Mouse (Mus musculus): Measurements from ENCODE around the gene Gabpb1. TPM values are rescaled to one million over a fixed set of nuclear protein-coding genes. Genes with fewer than 3 reads are reported as not detected.
A peak's percentile ranks its signal among the peaks of the same experiment; 100 is the strongest.

Gene Gabpb1
- total and polyA plus RNA-seq, 3 experiments, result 23.9 to 50.2 (median 50.1) TPM

DNA sequence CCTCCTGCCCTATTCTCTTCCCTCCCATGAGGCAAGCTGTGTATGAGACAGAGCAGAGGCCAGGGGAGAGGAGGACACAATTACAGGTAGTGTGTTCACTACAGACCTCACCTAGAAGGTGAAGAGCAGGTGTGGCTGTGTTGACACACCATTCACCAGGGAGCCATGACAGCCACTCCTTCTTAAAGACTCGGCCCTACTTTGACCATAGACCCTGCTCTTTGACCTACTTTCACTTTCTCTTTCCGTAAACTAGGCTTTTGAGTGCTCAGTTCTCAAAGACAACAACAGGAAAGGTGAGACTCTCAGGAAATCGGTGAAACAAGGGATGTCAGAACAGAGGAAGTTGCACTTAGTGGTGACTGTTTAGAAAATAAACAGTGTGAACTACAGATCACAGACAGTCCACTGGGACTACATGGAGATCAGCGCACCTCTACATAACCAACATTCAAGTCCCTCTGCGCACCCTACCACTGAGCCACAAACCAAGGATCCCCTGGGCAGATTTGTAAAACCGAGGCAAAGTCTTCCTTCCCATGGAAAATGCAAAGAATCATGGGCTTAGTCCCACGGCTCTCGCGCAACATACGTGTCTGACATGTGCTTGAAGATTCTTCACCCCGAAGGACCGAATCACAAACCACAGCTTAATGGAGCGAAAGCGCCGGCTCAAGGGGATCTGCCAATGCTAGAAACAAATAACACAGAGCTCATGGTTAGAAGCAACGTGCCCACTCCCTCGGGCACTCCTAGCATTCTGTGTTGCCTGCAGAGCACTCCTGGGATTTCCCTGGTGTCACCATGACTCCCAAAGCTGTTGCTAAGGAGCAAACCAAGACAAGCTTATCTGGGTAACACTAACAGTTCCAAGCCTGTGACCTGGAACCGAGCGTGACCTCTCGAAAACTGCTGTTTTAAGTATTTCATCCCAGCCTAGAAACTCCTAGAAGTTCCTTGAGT, 78.6 kb downstream of the Gabpb1 start:
- Histone ChIP-seq H3K27ac (ENCODE audit: insufficient read depth, low read depth) (peak overlapping the region; percentile 12; the same call in 1 of the 2 replicates), H3K4me1 (ENCODE audit: control insufficient read depth in 1 of 2, insufficient read depth in 2 of 2) (peaks cover 8 to 36% of the 10 kb centered on the region in 2 experiments), H3K27me3 (replicated peaks) (no peaks in the 10 kb centered on the region), H3K36me3 (replicated peaks in 1 of 2; ENCODE audit: control insufficient read depth in 1 of 2, insufficient read depth in 1 of 2, low read length in 1 of 2) (no peaks in the 10 kb centered on the region), H3K4me2 (ENCODE audit: insufficient read depth, low read depth, poor library complexity, severe bottlenecking) (peak overlapping the region; percentile 52), H3K9ac (ENCODE audit: insufficient read depth, low read depth) (peak overlapping the region; percentile 61), H3K9me3 (replicated peaks; ENCODE audit: low read length) (no peaks in the 10 kb centered on the region), H3K4me3 (replicated peaks in 1 of 3; ENCODE audit: low read depth in 2 of 3, low read length in 2 of 3, poor library complexity in 1 of 3) (peak overlapping the region; percentile 52 to 62 (median 57)), H3K79me2 (replicated peaks; ENCODE audit: control insufficient read depth, extremely low read depth, insufficient read depth, poor library complexity, severe bottlenecking) (no peaks in the 10 kb centered on the region)
- DNase-seq (ENCODE audit: extremely low read depth), result peak; percentile 60
- peak; percentile 80; the same call in 1 of the 2 replicates for TF ChIP-seq MXI1 (IDR thresholded peaks at IDR 0.05; ENCODE audit: low read depth, low read length)
- peak; percentile 27; the same call in 1 of the 2 replicates for TF ChIP-seq MAX (IDR thresholded peaks at IDR 0.05; ENCODE audit: low read length)
- TF ChIP-seq ZKSCAN1 (IDR thresholded peaks at IDR 0.05; ENCODE audit: borderline replicate concordance, low read depth, low read length), result no peak
- TF ChIP-seq EP300 (IDR thresholded peaks at IDR 0.05; ENCODE audit: low read length), result 0 out of 2 replicates have a peak, but pooled peaks have one; percentile 5
- TF ChIP-seq IRF4 (IDR thresholded peaks at IDR 0.05; ENCODE audit: low read depth, low read length), result peak; percentile 77
- TF ChIP-seq POLR2AphosphoS2 (IDR thresholded peaks at IDR 0.05; ENCODE audit: low read depth, low read length), result no peak
- TF ChIP-seq POLR2A (IDR thresholded peaks at IDR 0.05; ENCODE audit: low read depth, low read length), result no peak
- TF ChIP-seq TCF12 (IDR thresholded peaks at IDR 0.05; ENCODE audit: low read depth, low read length), result peak; percentile 6; the same call in 1 of the 2 replicates
- TF ChIP-seq ELF1 (IDR thresholded peaks at IDR 0.05; ENCODE audit: low read depth, low read length), result no peak
- no peak for TF ChIP-seq NRF1 (IDR thresholded peaks at IDR 0.05; ENCODE audit: low read depth, low read length)
- TF ChIP-seq TBP (conservative IDR thresholded peaks at IDR 0.05; ENCODE audit: low read depth, low read length), result 0 out of 2 replicates have a peak, but pooled peaks have one; percentile 22
- TF ChIP-seq MAZ (IDR thresholded peaks at IDR 0.05; ENCODE audit: low read depth, low read length), result no peak
- TF ChIP-seq USF2 (conservative IDR thresholded peaks at IDR 0.05; ENCODE audit: low read depth, low read length), result no peak
- TF ChIP-seq SIN3A (IDR thresholded peaks at IDR 0.05; ENCODE audit: low read length), result no peak
- no peak for TF ChIP-seq HCFC1 (IDR thresholded peaks at IDR 0.05; ENCODE audit: low read depth, low read length)
- no peak for TF ChIP-seq CHD2 (IDR thresholded peaks at IDR 0.05; ENCODE audit: low read length)
- TF ChIP-seq ETS1 (conservative IDR thresholded peaks at IDR 0.05; ENCODE audit: low read depth, low read length), result no peak
- no peak; the same call in 1 of the 2 replicates for TF ChIP-seq BHLHE40 (IDR thresholded peaks at IDR 0.05; ENCODE audit: low read depth, low read length)
- dilution Hi-C loops (cut with MboI; ENCODE audit: extremely low pct_ligation_motif_present, extremely low pct_unique_long_range_greater_than_20kb, low sequenced_read_pairs), result no loop called here
- in situ Hi-C loops (cut with MboI; ENCODE audit: low pct_ligation_motif_present, low pct_unique_long_range_greater_than_20kb, low sequenced_read_pairs), result loop anchor here (10.0 kb wide), 2 partner anchors 187 to 407 kb away; partner anchors contain the start of genes Ap4e1 and Usp50
